Mouse (Mus musculus): Measurements from ENCODE around the gene Map2. TPM values are rescaled to one million over a fixed set of nuclear protein-coding genes. Genes with fewer than 3 reads are reported as not detected.

Map2 gene
- polyA plus RNA-seq, 1 experiment, result 18.3 TPM

DNA sequence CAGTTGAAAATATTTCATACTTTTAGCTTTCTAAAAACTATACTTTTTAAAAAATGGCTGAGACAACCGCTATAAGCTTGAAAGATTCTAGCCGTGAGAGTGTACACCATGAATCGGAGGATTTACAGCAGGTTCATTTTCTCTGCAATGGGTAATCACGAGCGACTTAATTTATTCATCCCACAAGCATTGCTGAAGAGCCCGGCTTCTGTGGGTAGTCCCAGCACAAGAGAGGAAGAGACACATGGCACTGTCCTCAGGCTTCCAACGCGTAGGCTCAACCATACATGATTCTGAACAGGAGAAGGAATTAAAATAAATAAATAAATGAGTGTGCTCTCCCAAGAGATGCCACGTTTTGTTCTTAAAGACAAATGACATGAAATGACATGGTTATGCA is 148.4 kb downstream of the Map2 start:
- Histone ChIP-seq H3K4me1 (ENCODE audit: control insufficient read depth, insufficient read depth, low read length) (no peaks in the 10 kb centered on the region), H3K4me3 (ENCODE audit: low read depth, low read length) (no peak overlapping the region), H3K36me3 (ENCODE audit: control insufficient read depth, insufficient read depth, low read length, poor library complexity, severe bottlenecking) (no peaks in the 10 kb centered on the region), H3K27me3 (ENCODE audit: control insufficient read depth, insufficient read depth, low read length, poor library complexity, severe bottlenecking) (no peaks in the 10 kb centered on the region; the same call in 1 of the 2 replicates), H3K9me3 (replicated peaks; ENCODE audit: control insufficient read depth, insufficient read depth, low read length, poor library complexity, severe bottlenecking) (no peaks in the 10 kb centered on the region), H3K27ac (ENCODE audit: insufficient read depth, low read length) (no peak overlapping the region), H3K9ac (ENCODE audit: low read depth, poor library complexity, severe bottlenecking) (no peak overlapping the region)
- TF ChIP-seq EP300 (IDR thresholded peaks at IDR 0.05; ENCODE audit: insufficient read depth, low read depth, low read length) (no peak), POLR2A (IDR thresholded peaks at IDR 0.05; ENCODE audit: insufficient read depth, low read length) (no peak), CTCF (IDR thresholded peaks at IDR 0.05; ENCODE audit: low read depth, low read length) (no peak)

DNA sequence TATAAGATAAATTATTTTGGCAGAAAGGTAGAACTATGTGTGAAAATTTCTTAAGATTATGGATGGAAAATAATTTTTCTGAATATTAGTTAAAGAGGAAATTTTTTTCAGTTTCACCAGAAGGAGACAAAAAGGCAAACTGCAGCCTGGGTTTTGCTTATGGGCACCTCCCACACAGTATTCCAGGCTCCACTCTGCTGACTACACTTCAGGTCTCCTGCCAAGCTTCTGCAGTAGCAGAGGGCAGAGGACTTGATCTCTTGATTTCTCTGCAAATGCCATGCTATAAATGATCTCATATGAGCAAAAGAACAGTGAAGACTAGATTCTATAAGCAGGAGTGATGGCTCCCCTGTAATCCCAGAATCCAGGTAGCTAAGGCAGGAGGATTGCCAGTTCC is 149.9 kb downstream of the Map2 start:
- no peak overlapping the region for H3K27ac ChIP-seq (ENCODE audit: insufficient read depth, low read length)

DNA sequence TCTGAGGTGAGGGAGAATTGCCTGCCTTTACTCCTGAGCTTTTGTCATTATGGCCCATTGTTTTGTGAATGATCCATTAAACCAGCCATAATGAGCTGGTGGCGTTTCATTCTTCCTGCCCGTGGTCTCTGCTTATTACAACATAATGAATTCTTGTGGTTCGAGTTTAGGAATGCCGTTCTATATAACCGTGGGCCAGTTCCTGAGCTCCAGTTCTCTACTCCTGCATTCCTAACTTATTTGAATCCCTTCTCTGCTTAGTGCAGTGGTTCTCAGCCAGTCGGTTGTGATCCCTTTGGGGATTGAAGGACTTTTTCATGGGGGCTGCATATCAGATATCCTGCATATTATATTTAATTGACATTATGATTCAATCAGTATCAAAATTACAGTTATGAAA is 153.9 kb downstream of the Map2 start:
- no peak overlapping the region for H3K27ac ChIP-seq (ENCODE audit: insufficient read depth, low read length)
- H3K4me1 ChIP-seq (ENCODE audit: control insufficient read depth, insufficient read depth, low read length), result no peaks in the 10 kb centered on the region
- H3K36me3 ChIP-seq (ENCODE audit: control insufficient read depth, insufficient read depth, low read length, poor library complexity, severe bottlenecking), result no peaks in the 10 kb centered on the region
- no peak overlapping the region for H3K9ac ChIP-seq (ENCODE audit: low read depth, poor library complexity, severe bottlenecking)
- H3K9me3 ChIP-seq (replicated peaks; ENCODE audit: control insufficient read depth, insufficient read depth, low read length, poor library complexity, severe bottlenecking), result no peaks in the 10 kb centered on the region
- H3K27me3 ChIP-seq (ENCODE audit: control insufficient read depth, insufficient read depth, low read length, poor library complexity, severe bottlenecking), result no peaks in the 10 kb centered on the region
- H3K4me3 ChIP-seq (ENCODE audit: low read depth, low read length), result no peak overlapping the region
- no peak for TF ChIP-seq POLR2A (IDR thresholded peaks at IDR 0.05; ENCODE audit: insufficient read depth, low read length)
- no peak for TF ChIP-seq CTCF (IDR thresholded peaks at IDR 0.05; ENCODE audit: low read depth, low read length)
- no peak for TF ChIP-seq EP300 (IDR thresholded peaks at IDR 0.05; ENCODE audit: insufficient read depth, low read depth, low read length)

More for the DNA sequence above, 149.9 kb downstream of the Map2 start:
- TF ChIP-seq POLR2A (IDR thresholded peaks at IDR 0.05; ENCODE audit: insufficient read depth, low read length), result no peak
- no peak for TF ChIP-seq CTCF (IDR thresholded peaks at IDR 0.05; ENCODE audit: low read depth, low read length)
- TF ChIP-seq EP300 (IDR thresholded peaks at IDR 0.05; ENCODE audit: insufficient read depth, low read depth, low read length), result no peak
- H3K9me3 ChIP-seq (replicated peaks; ENCODE audit: control insufficient read depth, insufficient read depth, low read length, poor library complexity, severe bottlenecking), result no peaks in the 10 kb centered on the region
- no peaks in the 10 kb centered on the region for H3K36me3 ChIP-seq (ENCODE audit: control insufficient read depth, insufficient read depth, low read length, poor library complexity, severe bottlenecking)
- no peak overlapping the region for H3K4me3 ChIP-seq (ENCODE audit: low read depth, low read length)
- H3K27me3 ChIP-seq (ENCODE audit: control insufficient read depth, insufficient read depth, low read length, poor library complexity, severe bottlenecking), result no peaks in the 10 kb centered on the region; the same call in 1 of the 2 replicates
- no peaks in the 10 kb centered on the region for H3K4me1 ChIP-seq (ENCODE audit: control insufficient read depth, insufficient read depth, low read length)
- no peak overlapping the region for H3K9ac ChIP-seq (ENCODE audit: low read depth, poor library complexity, severe bottlenecking)

DNA sequence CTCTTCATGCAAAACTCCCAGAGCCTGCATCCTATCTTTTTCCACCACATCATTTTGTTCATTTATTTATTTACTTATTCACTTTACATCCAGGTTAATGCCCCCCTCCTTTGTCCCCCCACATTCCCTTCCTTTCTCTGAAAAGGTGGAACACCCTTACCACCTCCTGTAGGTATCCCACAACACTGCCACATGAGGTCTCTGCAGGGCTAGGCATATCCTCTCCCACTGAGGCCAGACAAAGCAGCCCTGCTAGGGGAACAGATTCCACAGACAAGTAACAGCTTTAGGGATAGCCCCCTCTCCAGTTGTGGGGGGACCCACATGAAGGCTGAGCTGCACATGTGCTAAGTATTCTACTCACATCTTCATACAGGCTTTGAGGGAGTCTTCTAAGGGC is 154.5 kb downstream of the Map2 start:
- H3K27ac ChIP-seq (ENCODE audit: insufficient read depth, low read length), result no peak overlapping the region
- no peaks in the 10 kb centered on the region for H3K9me3 ChIP-seq (replicated peaks; ENCODE audit: control insufficient read depth, insufficient read depth, low read length, poor library complexity, severe bottlenecking)
- H3K4me3 ChIP-seq (ENCODE audit: low read depth, low read length), result no peak overlapping the region
- no peaks in the 10 kb centered on the region for H3K36me3 ChIP-seq (ENCODE audit: control insufficient read depth, insufficient read depth, low read length, poor library complexity, severe bottlenecking)
- H3K9ac ChIP-seq (ENCODE audit: low read depth, poor library complexity, severe bottlenecking), result no peak overlapping the region
- H3K4me1 ChIP-seq (ENCODE audit: control insufficient read depth, insufficient read depth, low read length), result no peaks in the 10 kb centered on the region
- H3K27me3 ChIP-seq (ENCODE audit: control insufficient read depth, insufficient read depth, low read length, poor library complexity, severe bottlenecking), result no peaks in the 10 kb centered on the region
- TF ChIP-seq CTCF (IDR thresholded peaks at IDR 0.05; ENCODE audit: low read depth, low read length), result no peak
- TF ChIP-seq EP300 (IDR thresholded peaks at IDR 0.05; ENCODE audit: insufficient read depth, low read depth, low read length), result no peak
- no peak for TF ChIP-seq POLR2A (IDR thresholded peaks at IDR 0.05; ENCODE audit: insufficient read depth, low read length)

DNA sequence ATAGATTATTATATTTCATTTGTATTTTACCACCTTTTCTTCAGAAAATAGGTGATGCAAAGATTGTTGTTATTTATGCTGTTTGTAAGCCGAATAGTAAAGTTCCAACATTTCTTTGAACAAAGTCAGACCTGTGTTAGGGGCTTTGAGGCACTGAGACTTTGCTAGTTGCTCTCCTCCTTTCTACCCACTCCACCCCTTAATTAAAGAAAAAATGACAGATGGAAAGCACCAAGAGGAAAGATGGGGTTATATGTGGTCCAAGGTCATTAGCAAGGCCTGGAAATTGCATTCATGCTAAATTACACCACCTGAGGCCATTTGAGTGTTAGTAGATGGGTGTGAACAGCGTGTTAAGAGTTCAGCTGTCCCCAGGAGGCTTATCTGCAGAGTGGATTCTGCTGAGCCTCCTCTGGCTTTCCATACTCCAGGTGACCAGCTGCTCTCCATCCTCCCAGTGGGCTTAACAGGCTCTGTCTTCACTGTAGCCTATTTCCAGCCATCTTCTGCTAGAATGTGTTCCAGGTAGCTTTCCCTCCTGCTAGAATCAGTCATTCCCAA is 160.7 kb downstream of the Map2 start:
- H3K9me3 ChIP-seq (replicated peaks; ENCODE audit: control insufficient read depth, insufficient read depth, low read length, poor library complexity, severe bottlenecking), result no peaks in the 10 kb centered on the region
- no peaks in the 10 kb centered on the region for H3K27me3 ChIP-seq (ENCODE audit: control insufficient read depth, insufficient read depth, low read length, poor library complexity, severe bottlenecking)
- H3K4me1 ChIP-seq (ENCODE audit: control insufficient read depth, insufficient read depth, low read length), result no peaks in the 10 kb centered on the region
- no peak overlapping the region for H3K4me3 ChIP-seq (ENCODE audit: low read depth, low read length)
- no peaks in the 10 kb centered on the region for H3K36me3 ChIP-seq (ENCODE audit: control insufficient read depth, insufficient read depth, low read length, poor library complexity, severe bottlenecking)
- no peak overlapping the region for H3K27ac ChIP-seq (ENCODE audit: insufficient read depth, low read length)
- TF ChIP-seq POLR2A (IDR thresholded peaks at IDR 0.05; ENCODE audit: insufficient read depth, low read length), result no peak
- TF ChIP-seq CTCF (IDR thresholded peaks at IDR 0.05; ENCODE audit: low read depth, low read length), result no peak
- TF ChIP-seq EP300 (IDR thresholded peaks at IDR 0.05; ENCODE audit: insufficient read depth, low read depth, low read length), result no peak
- no peak overlapping the region for H3K9ac ChIP-seq (ENCODE audit: low read depth, poor library complexity, severe bottlenecking)

DNA sequence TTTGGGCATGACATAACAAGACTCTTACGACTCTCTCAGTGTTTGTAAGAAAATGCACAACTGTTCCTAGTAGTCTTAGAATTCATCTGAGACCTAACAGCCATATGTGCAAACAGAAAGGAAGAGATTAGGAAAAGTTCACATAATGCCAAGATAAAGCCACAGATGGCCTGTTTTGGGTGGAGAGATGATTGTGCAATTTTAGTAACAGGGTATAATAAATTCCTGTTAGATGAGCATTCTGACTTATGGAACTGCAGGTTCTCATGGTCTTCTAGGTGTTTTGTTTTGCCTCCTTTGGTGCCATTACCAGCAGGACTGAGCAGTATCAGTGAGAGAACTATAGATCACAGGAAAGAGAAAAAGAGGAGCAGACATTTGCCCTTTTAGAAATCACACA is 164.1 kb downstream of the Map2 start:
- Histone ChIP-seq H3K36me3 (ENCODE audit: control insufficient read depth, insufficient read depth, low read length, poor library complexity, severe bottlenecking) (no peaks in the 10 kb centered on the region), H3K27me3 (ENCODE audit: control insufficient read depth, insufficient read depth, low read length, poor library complexity, severe bottlenecking) (no peaks in the 10 kb centered on the region), H3K4me1 (ENCODE audit: control insufficient read depth, insufficient read depth, low read length) (no peaks in the 10 kb centered on the region), H3K4me3 (ENCODE audit: low read depth, low read length) (no peak overlapping the region), H3K9ac (ENCODE audit: low read depth, poor library complexity, severe bottlenecking) (no peak overlapping the region), H3K27ac (ENCODE audit: insufficient read depth, low read length) (no peak overlapping the region), H3K9me3 (replicated peaks; ENCODE audit: control insufficient read depth, insufficient read depth, low read length, poor library complexity, severe bottlenecking) (no peaks in the 10 kb centered on the region)
- TF ChIP-seq CTCF (IDR thresholded peaks at IDR 0.05; ENCODE audit: low read depth, low read length) (no peak), POLR2A (IDR thresholded peaks at IDR 0.05; ENCODE audit: insufficient read depth, low read length) (no peak), EP300 (IDR thresholded peaks at IDR 0.05; ENCODE audit: insufficient read depth, low read depth, low read length) (no peak)

Measured in ES-Bruce4 (cell line).